Mouse (Mus musculus): Measurements from ENCODE around the gene Prickle2.

Gene Prickle2

GRCm38 (mm10) chr6:92667544-92667943 lies 38.4 kb downstream of the Prickle2 start:
- in situ Hi-C loops (cut with MboI, MseI): no loop called here

GRCm38 (mm10) chr6:92665530-92665989 lies 40.4 kb downstream of the Prickle2 start:
- in situ Hi-C loops (cut with MboI, MseI): no loop called here

GRCm38 (mm10) chr6:92663885-92664284 lies 42.1 kb downstream of the Prickle2 start:
- in situ Hi-C loops (cut with MboI, MseI): no loop called here

- in situ Hi-C loops (cut with MboI, MseI): no loop called here
These were observed 42.5 kb downstream of the Prickle2 start for GRCm38 (mm10) chr6:92663433-92663832.

- in situ Hi-C loops (cut with MboI, MseI): no loop called here
These were observed 56.9 kb downstream of the Prickle2 start for GRCm38 (mm10) chr6:92649063-92649462.

GRCm38 (mm10) chr6:92648571-92648970 lies 57.4 kb downstream of the Prickle2 start:
- in situ Hi-C loops (cut with MboI, MseI): no loop called here

- in situ Hi-C loops (cut with MboI, MseI): no loop called here
These were observed 63.0 kb downstream of the Prickle2 start for GRCm38 (mm10) chr6:92642929-92643328.

- in situ Hi-C loops (cut with MboI, MseI): no loop called here
These were observed 64.0 kb downstream of the Prickle2 start for GRCm38 (mm10) chr6:92641956-92642355.

GRCm38 (mm10) chr6:92640896-92641295 lies 65.1 kb downstream of the Prickle2 start:
- in situ Hi-C loops (cut with MboI, MseI): no loop called here

- in situ Hi-C loops (cut with MboI, MseI): no loop called here
These were observed 69.5 kb downstream of the Prickle2 start for GRCm38 (mm10) chr6:92636431-92636830.

GRCm38 (mm10) chr6:92634876-92635468 lies 71.0 kb downstream of the Prickle2 start:
- in situ Hi-C loops (cut with MboI, MseI): no loop called here

- in situ Hi-C loops (cut with MboI, MseI): no loop called here
These were observed 75.0 kb downstream of the Prickle2 start for GRCm38 (mm10) chr6:92630991-92631390.

GRCm38 (mm10) chr6:92627711-92628110 lies 78.2 kb downstream of the Prickle2 start:
- in situ Hi-C loops (cut with MboI, MseI): no loop called here

- in situ Hi-C loops (cut with MboI, MseI): no loop called here
These were observed 78.8 kb downstream of the Prickle2 start for GRCm38 (mm10) chr6:92627048-92627617.

GRCm38 (mm10) chr6:92625923-92626322 lies 80.0 kb downstream of the Prickle2 start:
- in situ Hi-C loops (cut with MboI, MseI): no loop called here

GRCm38 (mm10) chr6:92624306-92624705 lies 81.6 kb downstream of the Prickle2 start:
- in situ Hi-C loops (cut with MboI, MseI): no loop called here

- in situ Hi-C loops (cut with MboI, MseI): no loop called here
These were observed 88.8 kb downstream of the Prickle2 start for GRCm38 (mm10) chr6:92617183-92617582.

GRCm38 (mm10) chr6:92614771-92615170 lies 91.2 kb downstream of the Prickle2 start:
- in situ Hi-C loops (cut with MboI, MseI): no loop called here

GRCm38 (mm10) chr6:92612151-92612769 lies 93.7 kb downstream of the Prickle2 start:
- in situ Hi-C loops (cut with MboI, MseI): no loop called here

GRCm38 (mm10) chr6:92609682-92610235 lies 96.2 kb downstream of the Prickle2 start:
- in situ Hi-C loops (cut with MboI, MseI): no loop called here

- in situ Hi-C loops (cut with MboI, MseI): no loop called here
These were observed 96.9 kb downstream of the Prickle2 start for GRCm38 (mm10) chr6:92609078-92609477.

GRCm38 (mm10) chr6:92605156-92605555 lies 100.8 kb downstream of the Prickle2 start:
- in situ Hi-C loops (cut with MboI, MseI): no loop called here

GRCm38 (mm10) chr6:92596340-92596739 lies 109.6 kb downstream of the Prickle2 start:
- in situ Hi-C loops (cut with MboI, MseI): no loop called here

Data from T-helper 2 cell (primary cell).